Mouse (Mus musculus) midbrain, embryonic 13.5 days (tissue): ENCODE data around the gene Lmo7. TPM values are rescaled to one million over a fixed set of nuclear protein-coding genes. Genes with fewer than 3 reads are reported as not detected.

Experiments
- ATAC-seq: fragments of 200-750 bp; cut with Nextera tagmentation; 2 replicates; pipeline ENCODE4 v1.8.0; 2017; ENCODE audit warnings: mild to moderate bottlenecking, moderate TSS enrichment, moderate library complexity
- H3K27ac ChIP-seq: fragments of 300-500 bp; sonication (generic); 2 replicates; pipeline ENCODE4 v1.5.1; 2015; ENCODE audit warnings: inconsistent platforms, mild to moderate bottlenecking, moderate library complexity
- H3K27me3 ChIP-seq: fragments of 300-500 bp; sonication (generic); 2 replicates; pipeline ENCODE4 v1.6.1; 2015; ENCODE audit warnings: mild to moderate bottlenecking, inconsistent platforms
- H3K36me3 ChIP-seq: fragments of 300-500 bp; sonication (generic); 2 replicates; pipeline ENCODE4 v1.6.1; 2015; ENCODE audit warnings: mild to moderate bottlenecking, inconsistent platforms
- H3K4me1 ChIP-seq: fragments of 300-500 bp; sonication (generic); replicated peaks from 2 replicates; pipeline ENCODE4 v1.6.1; 2015; ENCODE audit warnings: inconsistent platforms
- H3K4me2 ChIP-seq: fragments of 300-500 bp; sonication (generic); replicated peaks from 2 replicates; pipeline ENCODE4 v1.6.1; 2015; ENCODE audit warnings: moderate library complexity, mild to moderate bottlenecking, inconsistent platforms
- H3K4me3 ChIP-seq: fragments of 300-500 bp; sonication (generic); replicated peaks from 2 replicates; pipeline ENCODE4 v1.5.1; 2015; ENCODE audit warnings: mild to moderate bottlenecking, inconsistent platforms
- H3K9ac ChIP-seq: fragments of 300-500 bp; sonication (generic); replicated peaks from 2 replicates; pipeline ENCODE4 v1.6.1; 2015; ENCODE audit warnings: mild to moderate bottlenecking, inconsistent platforms
- H3K9me3 ChIP-seq: fragments of 300-500 bp; sonication (generic); 2 replicates; pipeline ENCODE4 v1.6.1; 2016; ENCODE audit warnings: mild to moderate bottlenecking, inconsistent platforms
- WGBS: fragments of 180-500 bp; shearing (Covaris S2); methylation state at CpG from one replicate; pipeline ENCODE4 v1.1.7; 2015; 5-methylcytosine and 5-hydroxymethylcytosine counted together
- polyA plus RNA-seq: library from polyadenylated mRNA; unstranded; fragments of >200 nt; fragmentation: Nextera tagmentation; extraction: Ambion mirVana; gene quantifications from 2 replicates; pipeline ENCODE4 v1.2.1, GENCODE M21; 2015

Gene Lmo7
- polyA plus RNA-seq, 1 experiment from 2014 or later: 1.1 TPM

- H3K9ac ChIP-seq: no peak overlapping the region
These were observed 139.4 kb downstream of the Lmo7 start for GRCm38 (mm10) chr14:101869145-101869544.

GRCm38 (mm10) chr14:101869661-101870060 is 139.9 kb downstream of the Lmo7 start:
- Histone ChIP-seq H3K9me3 (no peaks in the 10 kb centered on the region), H3K4me2 (no peak overlapping the region), H3K9ac (no peak overlapping the region), H3K4me1 (no peaks in the 10 kb centered on the region), H3K4me3 (no peak overlapping the region), H3K36me3 (no peaks in the 10 kb centered on the region), H3K27ac (no peak overlapping the region), H3K27me3 (no peaks in the 10 kb centered on the region)
- no peak for ATAC-seq
- 84% methylated on average over 4 of the region's 4 CpGs for WGBS

More at GRCm38 (mm10) chr14:101869145-101869544, 139.4 kb downstream of the Lmo7 start:
- WGBS: 82% methylated on average over 6 of the region's 6 CpGs
- H3K4me1 ChIP-seq: no peaks in the 10 kb centered on the region
- no peak for ATAC-seq
- H3K36me3 ChIP-seq: no peaks in the 10 kb centered on the region
- no peak overlapping the region for H3K4me2 ChIP-seq
- H3K27me3 ChIP-seq: no peaks in the 10 kb centered on the region
- no peak overlapping the region for H3K4me3 ChIP-seq
- no peaks in the 10 kb centered on the region for H3K9me3 ChIP-seq
- H3K27ac ChIP-seq: no peak overlapping the region

GRCm38 (mm10) chr14:101870171-101870902 is 140.6 kb downstream of the Lmo7 start:
- H3K4me2 ChIP-seq: no peak overlapping the region
- H3K9me3 ChIP-seq: no peaks in the 10 kb centered on the region
- no peak for ATAC-seq
- no peak overlapping the region for H3K4me3 ChIP-seq
- no peaks in the 10 kb centered on the region for H3K36me3 ChIP-seq
- 84% methylated on average over 9 of the region's 9 CpGs for WGBS
- H3K27me3 ChIP-seq: no peaks in the 10 kb centered on the region
- no peaks in the 10 kb centered on the region for H3K4me1 ChIP-seq
- H3K27ac ChIP-seq: no peak overlapping the region
- no peak overlapping the region for H3K9ac ChIP-seq

- Histone ChIP-seq H3K4me2 (no peak overlapping the region), H3K27me3 (no peaks in the 10 kb centered on the region), H3K9me3 (no peaks in the 10 kb centered on the region), H3K36me3 (no peaks in the 10 kb centered on the region), H3K4me1 (no peaks in the 10 kb centered on the region), H3K4me3 (no peak overlapping the region), H3K9ac (no peak overlapping the region), H3K27ac (no peak overlapping the region)
- ATAC-seq: no peak
- 79% methylated on average over 3 of the region's 3 CpGs for WGBS
These were observed 143.1 kb downstream of the Lmo7 start for GRCm38 (mm10) chr14:101872846-101873245.

- Histone ChIP-seq H3K4me3 (no peak overlapping the region), H3K4me1 (no peaks in the 10 kb centered on the region), H3K27me3 (no peaks in the 10 kb centered on the region), H3K9ac (no peak overlapping the region), H3K27ac (no peak overlapping the region), H3K4me2 (no peak overlapping the region), H3K9me3 (no peaks in the 10 kb centered on the region), H3K36me3 (no peaks in the 10 kb centered on the region)
- 82% methylated on average over 8 of the region's 8 CpGs for WGBS
- ATAC-seq: no peak
These were observed 148.7 kb downstream of the Lmo7 start for GRCm38 (mm10) chr14:101878346-101879049.

- Histone ChIP-seq H3K36me3 (no peaks in the 10 kb centered on the region), H3K4me1 (no peaks in the 10 kb centered on the region), H3K9me3 (no peaks in the 10 kb centered on the region), H3K4me3 (no peak overlapping the region), H3K27me3 (no peaks in the 10 kb centered on the region), H3K9ac (no peak overlapping the region), H3K27ac (no peak overlapping the region), H3K4me2 (no peak overlapping the region)
- ATAC-seq: no peak
- 44% methylated on average over 7 of the region's 7 CpGs for WGBS
These were observed 149.4 kb downstream of the Lmo7 start for GRCm38 (mm10) chr14:101879050-101879694.

GRCm38 (mm10) chr14:101882966-101883365 is 153.2 kb downstream of the Lmo7 start:
- Histone ChIP-seq H3K27me3 (no peaks in the 10 kb centered on the region), H3K9me3 (no peaks in the 10 kb centered on the region), H3K4me2 (no peak overlapping the region), H3K9ac (no peak overlapping the region), H3K36me3 (no peaks in the 10 kb centered on the region), H3K27ac (no peak overlapping the region), H3K4me3 (no peak overlapping the region), H3K4me1 (no peaks in the 10 kb centered on the region)
- WGBS: 47% methylated on average over 5 of the region's 5 CpGs
- no peak for ATAC-seq

GRCm38 (mm10) chr14:101883787-101884186 is 154.0 kb downstream of the Lmo7 start:
- Histone ChIP-seq H3K4me2 (no peak overlapping the region), H3K9me3 (no peaks in the 10 kb centered on the region), H3K9ac (no peak overlapping the region), H3K27me3 (no peaks in the 10 kb centered on the region), H3K27ac (no peak overlapping the region), H3K4me3 (no peak overlapping the region), H3K36me3 (no peaks in the 10 kb centered on the region), H3K4me1 (no peaks in the 10 kb centered on the region)
- WGBS: 91% methylated on average over 6 of the region's 6 CpGs
- ATAC-seq: no peak

GRCm38 (mm10) chr14:101886320-101886719 is 156.6 kb downstream of the Lmo7 start:
- H3K9me3 ChIP-seq: no peaks in the 10 kb centered on the region
- no peak overlapping the region for H3K4me2 ChIP-seq
- no peak overlapping the region for H3K27ac ChIP-seq
- H3K9ac ChIP-seq: no peak overlapping the region
- no peaks in the 10 kb centered on the region for H3K36me3 ChIP-seq
- H3K4me3 ChIP-seq: no peak overlapping the region
- H3K27me3 ChIP-seq: no peaks in the 10 kb centered on the region
- 96% methylated on average over 10 of the region's 10 CpGs for WGBS
- no peak for ATAC-seq
- no peaks in the 10 kb centered on the region for H3K4me1 ChIP-seq

GRCm38 (mm10) chr14:101891903-101892448 is 162.2 kb downstream of the Lmo7 start:
- Histone ChIP-seq H3K4me1 (no peaks in the 10 kb centered on the region), H3K36me3 (no peaks in the 10 kb centered on the region), H3K4me2 (no peak overlapping the region), H3K9ac (no peak overlapping the region), H3K9me3 (no peaks in the 10 kb centered on the region), H3K27ac (no peak overlapping the region), H3K27me3 (no peaks in the 10 kb centered on the region), H3K4me3 (no peak overlapping the region)
- no peak for ATAC-seq
- 91% methylated on average over 10 of the region's 10 CpGs for WGBS

- Histone ChIP-seq H3K27ac (no peak overlapping the region), H3K36me3 (no peaks in the 10 kb centered on the region), H3K9ac (no peak overlapping the region), H3K4me1 (no peaks in the 10 kb centered on the region), H3K9me3 (no peaks in the 10 kb centered on the region), H3K27me3 (no peaks in the 10 kb centered on the region), H3K4me2 (no peak overlapping the region), H3K4me3 (no peak overlapping the region)
- ATAC-seq: no peak
- WGBS: 87% methylated on average over 8 of the region's 8 CpGs
These were observed 162.7 kb downstream of the Lmo7 start for GRCm38 (mm10) chr14:101892496-101892895.

- H3K36me3 ChIP-seq: no peaks in the 10 kb centered on the region
- H3K27ac ChIP-seq: no peak overlapping the region
- H3K9me3 ChIP-seq: no peaks in the 10 kb centered on the region
- no peaks in the 10 kb centered on the region for H3K27me3 ChIP-seq
- H3K4me2 ChIP-seq: no peak overlapping the region
- WGBS: 91% methylated on average over 6 of the region's 6 CpGs
- no peak for ATAC-seq
- H3K4me1 ChIP-seq: no peaks in the 10 kb centered on the region
- no peak overlapping the region for H3K4me3 ChIP-seq
- H3K9ac ChIP-seq: no peak overlapping the region
These were observed 163.5 kb downstream of the Lmo7 start for GRCm38 (mm10) chr14:101893215-101893614.
